Mouse (Mus musculus) intestine, embryonic 14.5 days (tissue): Measurements from ENCODE around the gene Gm20425. TPM values are rescaled to one million over a fixed set of nuclear protein-coding genes. Genes with fewer than 3 reads are reported as not detected.

ENCODE experiments used
- ATAC-seq: fragments of 200-750 bp; cut with Nextera tagmentation; replicated peaks from 2 replicates; pipeline ENCODE4 v1.8.0; 2017; ENCODE audit warnings: low read depth, moderate number of reproducible peaks, moderate TSS enrichment, moderate library complexity; ENCODE audit not compliant: low FRiP score, low TSS enrichment
- DNase-seq: peaks from one replicate; pipeline ENCODE4 v3.0.0-alpha.2; 2018; ENCODE audit warnings: low spot score
- H3K27ac ChIP-seq: fragments of 300-500 bp; sonication (generic); 2 replicates; pipeline ENCODE4 v1.5.1; 2014; ENCODE audit warnings: low read depth, mild to moderate bottlenecking, control low read depth
- H3K27me3 ChIP-seq: fragments of 300-500 bp; sonication (generic); replicated peaks from 2 replicates; pipeline ENCODE4 v1.6.1; 2014; ENCODE audit warnings: low read length, control low read depth; ENCODE audit not compliant: control insufficient read depth, insufficient read depth
- H3K36me3 ChIP-seq: fragments of 300-500 bp; sonication (generic); 2 replicates; pipeline ENCODE4 v1.6.1; 2014; ENCODE audit warnings: low read length, control low read depth; ENCODE audit not compliant: control insufficient read depth, insufficient read depth
- H3K4me1 ChIP-seq: fragments of 300-500 bp; sonication (generic); replicated peaks from 2 replicates; pipeline ENCODE4 v1.6.1; 2014; ENCODE audit warnings: low read length, control low read depth, mixed read lengths; ENCODE audit not compliant: control insufficient read depth, insufficient read depth
- H3K4me2 ChIP-seq: fragments of 300-500 bp; sonication (generic); 2 replicates; pipeline ENCODE4 v1.6.1; 2014; ENCODE audit warnings: low read length
- H3K4me3 ChIP-seq: fragments of 300-500 bp; sonication (generic); 2 replicates; pipeline ENCODE4 v1.5.1; 2014; ENCODE audit warnings: low read depth, low read length, control low read depth, mixed read lengths
- H3K9ac ChIP-seq: fragments of 300-500 bp; sonication (generic); 2 replicates; pipeline ENCODE4 v1.6.1; 2014; ENCODE audit warnings: mild to moderate bottlenecking, low read length
- H3K9me3 ChIP-seq: fragments of 300-500 bp; sonication (generic); 2 replicates; pipeline ENCODE4 v1.6.1; 2016; ENCODE audit warnings: low read length, control low read depth; ENCODE audit not compliant: control insufficient read depth
- WGBS: fragments of 180-500 bp; shearing (Covaris S2); extraction: QIAGEN DNeasy Blood & Tissue Kit; methylation state at CpG from one replicate; pipeline ENCODE4 v1.1.7; 2014; 5-methylcytosine and 5-hydroxymethylcytosine counted together
- polyA plus RNA-seq: library from polyadenylated mRNA; unstranded; fragments of >200 nt; fragmentation: Nextera tagmentation; extraction: Ambion mirVana; gene quantifications from 2 replicates; pipeline ENCODE4 v1.2.1, GENCODE M21; 2014

Gene Gm20425
- polyA plus RNA-seq, 1 experiment from 2014 or later = not detected

- no peak overlapping the region for H3K9ac ChIP-seq
- ATAC-seq = no peak
- WGBS = 45% methylated on average over 4 of the region's 4 CpGs
- no peaks in the 10 kb centered on the region; the same call in none of the 2 replicates for H3K4me1 ChIP-seq
- no peak overlapping the region for H3K4me2 ChIP-seq
- H3K36me3 ChIP-seq = no peaks in the 10 kb centered on the region
- no peaks in the 10 kb centered on the region for H3K27me3 ChIP-seq
- no peaks in the 10 kb centered on the region for H3K9me3 ChIP-seq
- no peak overlapping the region for H3K4me3 ChIP-seq
- no peak for DNase-seq
- H3K27ac ChIP-seq = no peak overlapping the region
Measured at GRCm38 (mm10) chr9:103143881-103144280, 86.2 kb downstream of the Gm20425 start.

GRCm38 (mm10) chr9:103141266-103141665 lies 88.8 kb downstream of the Gm20425 start:
- Histone ChIP-seq H3K27me3 (no peaks in the 10 kb centered on the region), H3K4me3 (no peak overlapping the region), H3K36me3 (no peaks in the 10 kb centered on the region), H3K9ac (no peak overlapping the region), H3K27ac (no peak overlapping the region), H3K9me3 (no peaks in the 10 kb centered on the region), H3K4me1 (no peaks in the 10 kb centered on the region; the same call in 1 of the 2 replicates), H3K4me2 (no peak overlapping the region)
- DNase-seq (no peak), ATAC-seq (no peak)
- 83% methylated on average over 7 of the region's 7 CpGs for WGBS

- no peak overlapping the region for H3K4me2 ChIP-seq
- no peak overlapping the region for H3K4me3 ChIP-seq
- H3K9ac ChIP-seq = no peak overlapping the region
- no peaks in the 10 kb centered on the region for H3K36me3 ChIP-seq
- WGBS = 82% methylated on average over 6 of the region's 6 CpGs
- H3K9me3 ChIP-seq = no peaks in the 10 kb centered on the region
- H3K27me3 ChIP-seq = no peaks in the 10 kb centered on the region
- no peak overlapping the region for H3K27ac ChIP-seq
- no peak for ATAC-seq
- H3K4me1 ChIP-seq = no peaks in the 10 kb centered on the region; the same call in 1 of the 2 replicates
- no peak for DNase-seq
Measured at GRCm38 (mm10) chr9:103140384-103140783, 89.7 kb downstream of the Gm20425 start.

Other genes starting within 250 kb of the Gm20425 start
- gene Slco2a1, start 241.6 kb downstream of the Gm20425 start, polyA plus RNA-seq = 5.5 and 7.0 TPM in 2 replicates
- 5.1 and 5.6 TPM in 2 replicates for gene Rab6b, start 118.5 kb downstream of the Gm20425 start, polyA plus RNA-seq
- gene Srprb, start 28.2 kb downstream of the Gm20425 start, polyA plus RNA-seq = 58.6 and 59.5 TPM in 2 replicates
- gene Trf, start 137 bp upstream of the Gm20425 start, polyA plus RNA-seq = 77.5 and 85.0 TPM in 2 replicates
- 1.1 TPM in 2 replicates for gene 1300017J02Rik, start 74.8 kb upstream of the Gm20425 start, polyA plus RNA-seq
- 68.9 and 74.6 TPM in 2 replicates for gene Topbp1, start 74.9 kb upstream of the Gm20425 start, polyA plus RNA-seq
- gene Cdv3, start 135.5 kb upstream of the Gm20425 start, polyA plus RNA-seq = 85.0 and 99.1 TPM in 2 replicates